ENCODE assay signal across 8 mouse cellular contexts in genomic region chr6:47454131-47454574, GRCm38 (mm10). TPM values are rescaled to one million over a fixed set of nuclear protein-coding genes. Genes with fewer than 3 reads are reported as not detected.
DNase-seq lines count a peak whose midpoint lies in the region; ATAC-seq lines count a peak whose summit lies in the region.

No protein-coding gene starts in this region.

- peak overlapping the region; percentile 98 for H3K27ac ChIP-seq in intestine, embryonic 15.5 days

- ATAC-seq in intestine, embryonic 15.5 days: peak; percentile 93

- peak overlapping the region; percentile 96 for H3K4me3 ChIP-seq in intestine, embryonic 15.5 days (replicated peaks)

- H3K27me3 ChIP-seq in intestine, embryonic 15.5 days (replicated peaks): no peaks in the 10 kb centered on the region

- H3K36me3 ChIP-seq in intestine, embryonic 15.5 days: no peaks in the 10 kb centered on the region

- no peaks in the 10 kb centered on the region; the same call in 1 of the 2 replicates for H3K4me1 ChIP-seq in intestine, embryonic 15.5 days (replicated peaks)

- peak overlapping the region; percentile 81 for H3K4me2 ChIP-seq in intestine, embryonic 15.5 days (replicated peaks)

- H3K9ac ChIP-seq in intestine, embryonic 15.5 days: peak overlapping the region; percentile 100

- DNase-seq in adrenal gland, adult 18-20 months (ENCODE audit: low spot score in 2 of 2): peak; percentile 83 to 86
- peak; percentile 77 for DNase-seq in embryo, embryonic 10 days (ENCODE audit: low spot score)
- peak; percentile 87 for DNase-seq in gastrocnemius, postnatal 14 days
- peak; percentile 66 to 68 for DNase-seq in left cerebral cortex, postnatal 25 days (ENCODE audit: low spot score in 2 of 2)
- peak; percentile 54 for DNase-seq in mesoderm, embryonic 11.5 days (ENCODE audit: low read depth, low spot score)
- peak; percentile 22 to 57 for DNase-seq in right cerebral cortex, postnatal 36 days (ENCODE audit: low spot score in 2 of 2)
- peak; percentile 87 for DNase-seq in yolk sac, embryonic 10.5 days (ENCODE audit: low spot score)

- intact Hi-C loops in gastrocnemius, postnatal 14 days (cut with DNase I; ENCODE audit: low total_unique reads): no loop called here
- intact Hi-C loops in left cerebral cortex, postnatal 25 days (cut with DNase I): loop anchor here (2.0 kb wide), 2 partner anchors 139 to 141 kb away; partner anchors contain the start of gene Ezh2

- WGBS in intestine, embryonic 15.5 days: 1% methylated on average over 53 of the region's 72 CpGs

- H3K9me3 ChIP-seq in intestine, embryonic 15.5 days: no peaks in the 10 kb centered on the region

RNA-seq across cellular contexts. Expression of gene Cul1, which starts 1.0 kb away (rescaled TPM):
- total RNA-seq in adrenal gland, adult 18-20 months (2021): 100 to 1,000 TPM; 102 TPM
- 10 to 100 TPM; 59.0 to 59.7 TPM for total RNA-seq in gastrocnemius, postnatal 14 days (2021)
- polyA plus RNA-seq in intestine, embryonic 15.5 days (2015; fragmentation: Nextera tagmentation; extraction: Ambion mirVana): 103 and 116 TPM in 2 replicates
- 100 to 1,000 TPM; 106 to 122 TPM for total RNA-seq in left cerebral cortex, postnatal 25 days (2021)

Comparison
In these comparisons a context has a peak if more than half of its experiments do, and no peak if none do; other contexts are left out.
1. Peak in every context shown above with its lines: DNase-seq, ATAC-seq, H3K4me3 ChIP-seq and H3K27ac ChIP-seq.